Mouse (Mus musculus): Measurements from ENCODE around the gene 4932429P05Rik. TPM values are rescaled to one million over a fixed set of nuclear protein-coding genes. Genes with fewer than 3 reads are reported as not detected.

The 4932429P05Rik gene
- total RNA-seq (2022): not detected

GRCm38 (mm10) chrX:89751968-89752367 is at the start of gene 4932429P05Rik:
Gene 4932429P05Rik (plus strand): TSS chrX:89752268.
- no peak for DNase-seq

Other genes starting within 250 kb of the 4932429P05Rik start
- not detected for gene 4930415L06Rik, start 180.6 kb downstream of the 4932429P05Rik start, total RNA-seq (2022)